Mouse (Mus musculus): ENCODE results near the gene Naa60. TPM values are rescaled to one million over a fixed set of nuclear protein-coding genes. Genes with fewer than 3 reads are reported as not detected.
A peak's percentile ranks its signal among the peaks of the same experiment; 100 is the strongest.

Naa60 gene
- polyA plus RNA-seq, 1 experiment from 2014 or later, result 33.9 TPM

DNA sequence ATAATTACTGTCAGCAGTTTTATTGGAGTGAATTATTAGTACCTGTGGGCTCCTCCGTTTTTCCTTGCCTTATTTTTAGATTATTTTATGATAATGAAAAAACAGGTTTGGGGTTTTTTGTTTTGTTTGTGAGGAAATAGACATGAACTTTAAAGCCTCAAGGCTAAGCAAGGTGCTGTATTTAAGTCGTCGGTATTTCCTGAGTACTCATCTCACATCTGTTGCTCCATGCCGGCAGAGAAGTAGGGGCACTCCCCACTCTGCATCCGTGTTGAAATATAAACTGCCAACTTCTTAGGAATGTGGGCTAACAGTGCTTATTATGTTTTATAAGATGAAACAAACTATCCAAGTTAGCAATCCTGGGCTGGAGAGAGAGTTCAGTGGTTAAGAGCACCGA, 23.9 kb downstream of the Naa60 start:
- DNase-seq (no peak), ATAC-seq (no peak)
- peaks cover 52% of the 10 kb centered on the region for H3K36me3 ChIP-seq (replicated peaks; ENCODE audit: insufficient read depth, low read length)
- H3K9me3 ChIP-seq (ENCODE audit: low read length), result no peaks in the 10 kb centered on the region
- peak overlapping the region; percentile 88; the same call in 1 of the 2 replicates for H3K27ac ChIP-seq (ENCODE audit: low read depth)
- no peak overlapping the region for H3K4me3 ChIP-seq (ENCODE audit: low read depth, low read length)
- H3K4me2 ChIP-seq (ENCODE audit: low read depth, low read length), result peak overlapping the region; percentile 47
- H3K27me3 ChIP-seq (ENCODE audit: insufficient read depth, low read length), result no peaks in the 10 kb centered on the region
- WGBS (ENCODE audit: insufficient replicate concordance), result 68% methylated on average over 6 of the region's 6 CpGs
- TF ChIP-seq EP300 (IDR thresholded peaks at IDR 0.05; ENCODE audit: low read depth) (no peak), CTCF (IDR thresholded peaks at IDR 0.05; ENCODE audit: low read depth) (no peak)
- H3K4me1 ChIP-seq (ENCODE audit: insufficient read depth), result peaks cover 12% of the 10 kb centered on the region
- no peak overlapping the region for H3K9ac ChIP-seq (replicated peaks)

DNA sequence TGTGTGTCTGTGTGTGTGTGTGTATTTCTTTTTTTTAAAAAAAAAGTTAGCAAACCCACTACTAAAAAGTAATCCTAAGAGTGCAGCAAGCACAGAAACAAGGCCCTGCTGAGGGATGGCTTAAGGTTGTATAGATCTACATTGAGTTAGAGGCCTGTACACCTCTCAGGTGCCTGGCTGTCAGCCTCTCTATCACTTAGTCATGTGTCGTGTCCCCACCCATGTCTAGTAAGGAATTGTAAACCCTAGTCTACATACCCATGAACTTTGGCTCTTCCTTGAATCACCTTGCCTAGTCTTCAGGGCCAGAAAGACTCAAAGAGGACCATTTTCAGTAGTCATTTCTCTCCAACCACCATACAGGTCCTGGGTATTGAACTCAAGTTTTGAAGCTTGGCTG, 24.4 kb downstream of the Naa60 start:
- ATAC-seq (no peak), DNase-seq (no peak)
- whole genome bisulfite sequencing (ENCODE audit: insufficient replicate concordance), result 76% methylated on average over 1 of the region's 1 CpGs
- Histone ChIP-seq H3K9ac (replicated peaks) (no peak overlapping the region), H3K4me2 (ENCODE audit: low read depth, low read length) (no peak overlapping the region), H3K36me3 (replicated peaks; ENCODE audit: insufficient read depth, low read length) (peaks cover 57% of the 10 kb centered on the region), H3K27me3 (ENCODE audit: insufficient read depth, low read length) (no peaks in the 10 kb centered on the region), H3K27ac (ENCODE audit: low read depth) (no peak overlapping the region; the same call in 1 of the 2 replicates), H3K4me3 (ENCODE audit: low read depth, low read length) (no peak overlapping the region), H3K4me1 (ENCODE audit: insufficient read depth) (peaks cover 12% of the 10 kb centered on the region), H3K9me3 (ENCODE audit: low read length) (no peaks in the 10 kb centered on the region)
- TF ChIP-seq EP300 (IDR thresholded peaks at IDR 0.05; ENCODE audit: low read depth) (no peak), CTCF (IDR thresholded peaks at IDR 0.05; ENCODE audit: low read depth) (no peak)

DNA sequence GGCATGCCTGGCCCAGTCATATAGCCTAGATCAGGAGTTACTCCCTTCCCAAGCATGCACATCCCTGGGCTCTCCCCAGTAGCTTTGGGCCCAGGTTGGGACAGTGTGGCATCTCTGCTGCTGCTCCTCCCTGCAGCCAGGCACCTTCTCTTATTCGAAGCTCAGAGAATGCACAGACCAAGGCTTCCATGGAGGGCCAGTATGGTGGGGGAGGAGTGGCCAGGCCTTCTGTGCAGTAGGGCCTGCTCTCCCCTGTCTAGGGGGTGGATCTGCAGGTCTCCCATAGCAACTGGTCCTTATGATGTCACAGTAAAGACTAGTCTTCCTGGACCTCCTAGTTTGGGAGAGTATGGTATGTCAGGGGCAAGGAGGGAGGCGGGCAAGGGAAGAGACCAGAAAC, 35.3 kb downstream of the Naa60 start:
- H3K9ac ChIP-seq (replicated peaks), result no peak overlapping the region
- no peaks in the 10 kb centered on the region for H3K27me3 ChIP-seq (ENCODE audit: insufficient read depth, low read length)
- no peak overlapping the region for H3K27ac ChIP-seq (ENCODE audit: low read depth)
- H3K4me3 ChIP-seq (ENCODE audit: low read depth, low read length), result no peak overlapping the region
- H3K4me2 ChIP-seq (ENCODE audit: low read depth, low read length), result no peak overlapping the region
- ATAC-seq (no peak), DNase-seq (no peak)
- 77% methylated on average over 2 of the region's 2 CpGs for WGBS (ENCODE audit: insufficient replicate concordance)
- H3K9me3 ChIP-seq (ENCODE audit: low read length), result no peaks in the 10 kb centered on the region
- peaks cover 7% of the 10 kb centered on the region; the same call in 1 of the 2 replicates for H3K4me1 ChIP-seq (ENCODE audit: insufficient read depth)
- peaks cover 35% of the 10 kb centered on the region for H3K36me3 ChIP-seq (replicated peaks; ENCODE audit: insufficient read depth, low read length)
- TF ChIP-seq EP300 (IDR thresholded peaks at IDR 0.05; ENCODE audit: low read depth) (no peak), CTCF (IDR thresholded peaks at IDR 0.05; ENCODE audit: low read depth) (no peak)

DNA sequence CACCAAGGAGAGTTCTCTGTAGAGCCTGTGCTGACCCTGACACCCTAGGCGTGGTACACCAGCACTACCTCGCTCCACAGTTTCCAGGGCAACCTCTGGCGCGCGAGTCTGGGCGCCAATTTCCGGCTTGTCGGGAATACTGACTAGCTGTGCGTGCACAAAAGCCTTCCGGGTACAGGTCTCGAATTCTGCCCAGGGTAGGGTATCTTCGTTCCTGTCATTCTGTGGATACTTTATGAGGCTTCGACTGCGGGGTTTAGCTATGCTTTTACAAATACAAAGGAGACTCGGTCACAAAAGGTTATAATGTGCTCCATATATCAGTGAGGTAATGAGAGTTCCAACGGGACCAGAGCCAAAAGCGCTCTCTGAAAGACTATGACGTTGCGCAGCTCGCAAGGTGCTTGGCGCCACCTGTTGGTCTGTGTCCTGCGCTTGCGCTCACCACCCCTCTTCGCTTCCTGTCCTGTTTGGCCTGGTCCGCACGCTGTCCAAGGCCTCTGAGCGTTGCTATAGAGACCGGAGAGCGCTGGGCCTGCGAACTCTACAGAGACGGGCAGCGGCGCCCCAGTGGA, 36.4 kb downstream of the Naa60 start, which contains the start of the genes 1700037C18Rik and Cluap1:
TSS of gene 1700037C18Rik (minus strand) at position 153 of the 575 bp plus-strand sequence.
TSS of gene Cluap1 (plus strand) at position 265 of the 575 bp plus-strand sequence.
- peaks cover 36% of the 10 kb centered on the region for H3K36me3 ChIP-seq (replicated peaks; ENCODE audit: insufficient read depth, low read length)
- no peaks in the 10 kb centered on the region for H3K9me3 ChIP-seq (ENCODE audit: low read length)
- DNase-seq (peak; percentile 92), ATAC-seq (peak; percentile 98)
- peak; percentile 94 for TF ChIP-seq CTCF (IDR thresholded peaks at IDR 0.05; ENCODE audit: low read depth)
- TF ChIP-seq EP300 (IDR thresholded peaks at IDR 0.05; ENCODE audit: low read depth), result no peak; the same call in 1 of the 2 replicates
- peak within 1 kb of the TSS; percentile 98 for H3K4me2 ChIP-seq (ENCODE audit: low read depth, low read length)
- WGBS (ENCODE audit: insufficient replicate concordance), result under 1% methylated on average over 33 of the region's 33 CpGs
- H3K9ac ChIP-seq (replicated peaks), result peak within 1 kb of the TSS; percentile 73
- no peaks in the 10 kb centered on the region for H3K27me3 ChIP-seq (ENCODE audit: insufficient read depth, low read length)
- H3K4me3 ChIP-seq (ENCODE audit: low read depth, low read length), result peak within 1 kb of the TSS; percentile 71
- peaks cover 7% of the 10 kb centered on the region; the same call in 1 of the 2 replicates for H3K4me1 ChIP-seq (ENCODE audit: insufficient read depth)
- peak within 1 kb of the TSS; percentile 82 for H3K27ac ChIP-seq (ENCODE audit: low read depth)

DNA sequence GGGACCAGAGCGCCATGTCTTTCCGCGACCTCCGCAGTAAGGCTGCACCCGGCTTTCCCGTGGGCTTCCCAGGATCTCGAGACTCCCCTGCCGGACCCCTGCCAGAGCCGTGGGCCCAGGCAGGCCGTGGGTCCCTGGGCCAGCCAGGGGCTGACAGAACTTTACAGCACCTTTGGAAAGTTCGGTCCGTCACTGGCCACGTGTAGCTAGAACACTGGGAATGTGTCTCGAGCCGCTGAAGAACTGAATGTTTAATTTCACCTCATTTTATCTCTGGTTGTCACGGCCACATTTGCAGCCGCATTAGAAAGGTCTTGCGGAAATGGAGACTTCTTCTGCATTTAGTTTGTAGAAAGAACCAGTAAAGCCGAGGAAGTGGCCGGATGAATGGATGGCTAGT, 36.9 kb downstream of the Naa60 start:
- WGBS (ENCODE audit: insufficient replicate concordance), result 3% methylated on average over 20 of the region's 20 CpGs
- ATAC-seq, result peak; percentile 15; the same call in 1 of the 2 replicates
- peak overlapping the region; percentile 62 for H3K27ac ChIP-seq (ENCODE audit: low read depth)
- peak overlapping the region; percentile 71 for H3K4me3 ChIP-seq (ENCODE audit: low read depth, low read length)
- peaks cover 34% of the 10 kb centered on the region for H3K36me3 ChIP-seq (replicated peaks; ENCODE audit: insufficient read depth, low read length)
- H3K9ac ChIP-seq (replicated peaks), result peak overlapping the region; percentile 73
- TF ChIP-seq CTCF (IDR thresholded peaks at IDR 0.05; ENCODE audit: low read depth), result no peak
- no peak for TF ChIP-seq EP300 (IDR thresholded peaks at IDR 0.05; ENCODE audit: low read depth)
- H3K4me2 ChIP-seq (ENCODE audit: low read depth, low read length), result peak overlapping the region; percentile 98
- peaks cover 7% of the 10 kb centered on the region; the same call in 1 of the 2 replicates for H3K4me1 ChIP-seq (ENCODE audit: insufficient read depth)
- H3K27me3 ChIP-seq (ENCODE audit: insufficient read depth, low read length), result no peaks in the 10 kb centered on the region
- no peak for DNase-seq
- H3K9me3 ChIP-seq (ENCODE audit: low read length), result no peaks in the 10 kb centered on the region

DNA sequence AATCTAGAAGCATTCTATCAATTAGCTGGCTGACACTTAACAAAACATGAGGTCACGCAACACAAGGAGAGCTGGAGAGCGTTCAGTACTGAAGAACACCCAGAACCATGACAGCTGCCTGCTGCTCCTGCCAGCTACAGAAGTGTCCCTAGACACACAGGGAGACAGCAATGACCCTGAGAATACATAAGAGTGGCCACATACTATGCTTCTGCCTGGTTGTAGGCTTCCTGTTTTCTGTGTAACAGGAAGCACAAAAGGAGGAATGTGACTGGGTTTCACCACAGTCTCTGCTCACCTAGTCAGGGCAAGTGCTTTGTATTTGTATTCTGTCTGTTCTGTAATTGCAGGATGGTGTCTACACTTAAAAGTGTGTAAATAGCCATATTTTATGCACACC, 48.6 kb downstream of the Naa60 start:
- 84% methylated on average over 2 of the region's 2 CpGs for WGBS (ENCODE audit: insufficient replicate concordance)
- TF ChIP-seq CTCF (IDR thresholded peaks at IDR 0.05; ENCODE audit: low read depth) (no peak), EP300 (IDR thresholded peaks at IDR 0.05; ENCODE audit: low read depth) (no peak)
- no peaks in the 10 kb centered on the region for H3K9me3 ChIP-seq (ENCODE audit: low read length)
- H3K9ac ChIP-seq (replicated peaks), result no peak overlapping the region
- no peaks in the 10 kb centered on the region for H3K4me1 ChIP-seq (ENCODE audit: insufficient read depth)
- no peak overlapping the region for H3K27ac ChIP-seq (ENCODE audit: low read depth)
- ATAC-seq (no peak), DNase-seq (no peak)
- H3K27me3 ChIP-seq (ENCODE audit: insufficient read depth, low read length), result no peaks in the 10 kb centered on the region
- H3K4me2 ChIP-seq (ENCODE audit: low read depth, low read length), result no peak overlapping the region
- no peak overlapping the region for H3K4me3 ChIP-seq (ENCODE audit: low read depth, low read length)
- H3K36me3 ChIP-seq (replicated peaks; ENCODE audit: insufficient read depth, low read length), result peaks cover 17% of the 10 kb centered on the region
